In the genomic region with DNA sequence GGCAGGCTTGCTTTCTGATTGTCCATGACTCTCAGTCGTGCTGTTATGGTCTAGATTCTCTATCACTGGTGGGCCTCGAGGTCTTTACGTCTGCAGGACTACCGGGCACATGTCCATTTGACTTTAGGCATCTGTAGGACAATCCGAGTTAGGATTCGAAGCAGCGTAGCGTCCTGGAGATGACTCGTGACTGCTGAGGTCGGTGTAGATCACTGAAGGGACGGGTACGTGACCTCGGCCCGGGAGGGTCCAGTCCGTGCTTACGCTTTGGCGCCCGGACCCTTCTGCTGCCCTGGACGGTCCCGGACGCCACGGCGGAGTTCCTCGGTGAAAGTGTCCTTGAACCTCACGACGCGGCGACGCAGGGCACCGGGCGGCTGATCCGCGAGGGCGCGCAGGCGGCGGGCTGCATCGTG, we compare ENCODE assay signal across 8 mouse cellular contexts. TPM values are rescaled to one million over a fixed set of nuclear protein-coding genes. Genes with fewer than 3 reads are reported as not detected.
DNase-seq lines count a peak whose midpoint lies in the region; ATAC-seq and TF ChIP-seq lines count a peak whose summit lies in the region.

No protein-coding gene starts in this region.

- no peak for ATAC-seq in hindbrain, embryonic 16.5 days
- peak; percentile 78 for ATAC-seq in midbrain, embryonic 16.5 days

- H3K27ac ChIP-seq in gastrocnemius, adult 2 months: peak overlapping the region; percentile 96
- no peak overlapping the region for H3K27ac ChIP-seq in thymus, adult 2 months (ENCODE audit: control insufficient read depth, insufficient read depth, low read length)
- H3K27ac ChIP-seq in hindbrain, embryonic 16.5 days (ENCODE audit: low read depth, low read length): peak overlapping the region; percentile 92
- H3K27ac ChIP-seq in midbrain, embryonic 16.5 days (ENCODE audit: low read length): peak overlapping the region; percentile 89

- intact Hi-C loops in gastrocnemius, adult 2 months (cut with DNase I): loop anchor here (2.0 to 10.0 kb wide), 2 partner anchors 55 to 297 kb away; partner anchors contain the start of genes Fbxo45, Senp5 and Wdr53
- intact Hi-C loops in left cerebral cortex, postnatal 10 days (cut with DNase I): no loop called here

- no peaks in the 10 kb centered on the region for H3K27me3 ChIP-seq in thymus, adult 2 months (ENCODE audit: control insufficient read depth, insufficient read depth, low read length)
- no peaks in the 10 kb centered on the region for H3K27me3 ChIP-seq in hindbrain, embryonic 16.5 days (replicated peaks; ENCODE audit: control insufficient read depth, insufficient read depth, low read length)
- H3K27me3 ChIP-seq in midbrain, embryonic 16.5 days (ENCODE audit: control insufficient read depth, insufficient read depth, low read depth, low read length): no peaks in the 10 kb centered on the region

- TF ChIP-seq POLR2A in thymus, adult 2 months (IDR thresholded peaks at IDR 0.05; ENCODE audit: control insufficient read depth, extremely low read depth, insufficient read depth, low read length, poor library complexity): no peak

- H3K9ac ChIP-seq in hindbrain, embryonic 16.5 days (ENCODE audit: low read depth, low read length): peak overlapping the region; percentile 89
- H3K9ac ChIP-seq in midbrain, embryonic 16.5 days (ENCODE audit: low read depth, low read length): peak overlapping the region; percentile 93

- peak overlapping the region; percentile 95 for H3K4me2 ChIP-seq in hindbrain, embryonic 16.5 days (ENCODE audit: low read length)
- peak overlapping the region; percentile 76 for H3K4me2 ChIP-seq in midbrain, embryonic 16.5 days (ENCODE audit: low read length)

- DNase-seq in gastrocnemius, adult 2 months: no peak
- DNase-seq in gastrocnemius, postnatal 25 days: no peak
- no peak for DNase-seq in thymus, adult 2 months
- DNase-seq in thymus, postnatal 36 days: no peak
- DNase-seq in adrenal gland, postnatal 36 days: no peak
- no peak for DNase-seq in left cerebral cortex, postnatal 10 days (ENCODE audit: extremely low spot score in 1 of 2, low spot score in 2 of 2)

- H3K4me1 ChIP-seq in thymus, adult 2 months (replicated peaks; ENCODE audit: control insufficient read depth, insufficient read depth, low read length): peaks cover 15% of the 10 kb centered on the region
- peaks cover 43% of the 10 kb centered on the region for H3K4me1 ChIP-seq in hindbrain, embryonic 16.5 days (ENCODE audit: control insufficient read depth, insufficient read depth, low read depth, low read length)
- peaks cover 34% of the 10 kb centered on the region for H3K4me1 ChIP-seq in midbrain, embryonic 16.5 days (ENCODE audit: control insufficient read depth, insufficient read depth, low read length)

- TF ChIP-seq CTCF in gastrocnemius, adult 2 months (IDR thresholded peaks at IDR 0.05): no peak
- TF ChIP-seq CTCF in thymus, adult 2 months (IDR thresholded peaks at IDR 0.05; ENCODE audit: borderline replicate concordance, control insufficient read depth, extremely low read depth, insufficient read depth, low read length, poor library complexity): no peak

- H3K36me3 ChIP-seq in thymus, adult 2 months (ENCODE audit: control insufficient read depth, insufficient read depth, low read length): no peaks in the 10 kb centered on the region
- H3K36me3 ChIP-seq in hindbrain, embryonic 16.5 days (ENCODE audit: control insufficient read depth, insufficient read depth, low read length): peaks cover 2% of the 10 kb centered on the region; the same call in 1 of the 2 replicates
- peaks cover 9% of the 10 kb centered on the region for H3K36me3 ChIP-seq in midbrain, embryonic 16.5 days (ENCODE audit: control insufficient read depth, insufficient read depth, low read length)

- under 1% methylated on average over 38 of the region's 38 CpGs for WGBS in thymus, adult 2 months
- under 1% methylated on average over 37 of the region's 38 CpGs for WGBS in hindbrain, embryonic 16.5 days
- WGBS in midbrain, embryonic 16.5 days: under 1% methylated on average over 38 of the region's 38 CpGs

- peak overlapping the region; percentile 98 for H3K4me3 ChIP-seq in gastrocnemius, adult 2 months
- peak overlapping the region; percentile 84 for H3K4me3 ChIP-seq in thymus, adult 2 months (ENCODE audit: control insufficient read depth, insufficient read depth, low read length)
- peak overlapping the region; percentile 81 for H3K4me3 ChIP-seq in hindbrain, embryonic 16.5 days (ENCODE audit: low read length)
- peak overlapping the region; percentile 71 for H3K4me3 ChIP-seq in midbrain, embryonic 16.5 days (ENCODE audit: low read depth, low read length)

- H3K9me3 ChIP-seq in hindbrain, embryonic 16.5 days (ENCODE audit: control insufficient read depth, low read length): no peaks in the 10 kb centered on the region
- H3K9me3 ChIP-seq in midbrain, embryonic 16.5 days (replicated peaks; ENCODE audit: control insufficient read depth, low read length, poor library complexity, severe bottlenecking): no peaks in the 10 kb centered on the region

RNA-seq across cellular contexts. Expression of gene 0610012G03Rik, which starts 0.4 kb away (rescaled TPM):
- total RNA-seq in gastrocnemius, adult 2 months (2021): 10 to 100 TPM; 52.1 to 66.5 TPM
- 10 to 100 TPM; 51.0 to 53.6 TPM for total RNA-seq in gastrocnemius, postnatal 25 days (2021)
- 81.3 and 88.1 TPM in 2 replicates for polyA plus RNA-seq in thymus, adult 2 months (2012; rRNA removed)
- 128 and 132 TPM in 2 replicates for polyA plus RNA-seq in hindbrain, embryonic 16.5 days (2015; fragmentation: Nextera tagmentation; extraction: Ambion mirVana)
- polyA plus RNA-seq in midbrain, embryonic 16.5 days (2015; fragmentation: Nextera tagmentation; extraction: Ambion mirVana): 114 and 117 TPM in 2 replicates
- total RNA-seq in adrenal gland, postnatal 36 days (2021): 10 to 100 TPM; 42.0 to 42.9 TPM
- 10 to 100 TPM; 52.4 to 54.4 TPM for total RNA-seq in left cerebral cortex, postnatal 10 days (2021)

RNA-seq across cellular contexts. Expression of gene Ncbp2, which starts 0.4 kb away (rescaled TPM):
- 10 to 100 TPM; 11.5 to 17.9 TPM for total RNA-seq in gastrocnemius, adult 2 months (2021)
- total RNA-seq in gastrocnemius, postnatal 25 days (2021): 10 to 100 TPM; 14.5 to 15.3 TPM
- polyA plus RNA-seq in thymus, adult 2 months (2012; rRNA removed): 9.7 and 11.3 TPM in 2 replicates
- 91.7 and 95.0 TPM in 2 replicates for polyA plus RNA-seq in hindbrain, embryonic 16.5 days (2015; fragmentation: Nextera tagmentation; extraction: Ambion mirVana)
- 103 and 105 TPM in 2 replicates for polyA plus RNA-seq in midbrain, embryonic 16.5 days (2015; fragmentation: Nextera tagmentation; extraction: Ambion mirVana)
- total RNA-seq in adrenal gland, postnatal 36 days (2021): 10 to 100 TPM; 52.8 to 57.9 TPM
- total RNA-seq in left cerebral cortex, postnatal 10 days (2021): 10 to 100 TPM; 44.8 to 45.9 TPM

RNA-seq across cellular contexts. Expression of gene Pigz, which starts 14.3 kb away (rescaled TPM):
- under 1 TPM; 0.20 to 0.71 TPM for total RNA-seq in gastrocnemius, adult 2 months (2021)
- total RNA-seq in gastrocnemius, postnatal 25 days (2021): 1 to 10 TPM in 1 of 2 experiments, under 1 TPM in 1; 0.87 to 2.3 TPM
- 8.0 and 8.2 TPM in 2 replicates for polyA plus RNA-seq in thymus, adult 2 months (2012; rRNA removed)
- 4.1 and 5.2 TPM in 2 replicates for polyA plus RNA-seq in hindbrain, embryonic 16.5 days (2015; fragmentation: Nextera tagmentation; extraction: Ambion mirVana)
- 2.7 and 3.5 TPM in 2 replicates for polyA plus RNA-seq in midbrain, embryonic 16.5 days (2015; fragmentation: Nextera tagmentation; extraction: Ambion mirVana)
- 1 to 10 TPM in 1 of 2 experiments, under 1 TPM in 1; 0.23 to 1.0 TPM for total RNA-seq in adrenal gland, postnatal 36 days (2021)
- 10 to 100 TPM in 1 of 2 experiments, 1 to 10 TPM in 1; 7.9 to 12.9 TPM for total RNA-seq in left cerebral cortex, postnatal 10 days (2021)

RNA-seq across cellular contexts. Expression of gene Senp5, which starts 55.2 kb away (rescaled TPM):
- total RNA-seq in gastrocnemius, adult 2 months (2021): 10 to 100 TPM; 10.3 to 12.8 TPM
- total RNA-seq in gastrocnemius, postnatal 25 days (2021): 10 to 100 TPM; 11.0 to 11.6 TPM
- 7.6 and 7.9 TPM in 2 replicates for polyA plus RNA-seq in thymus, adult 2 months (2012; rRNA removed)
- polyA plus RNA-seq in hindbrain, embryonic 16.5 days (2015; fragmentation: Nextera tagmentation; extraction: Ambion mirVana): 13.1 and 16.2 TPM in 2 replicates
- 15.3 and 16.7 TPM in 2 replicates for polyA plus RNA-seq in midbrain, embryonic 16.5 days (2015; fragmentation: Nextera tagmentation; extraction: Ambion mirVana)
- total RNA-seq in adrenal gland, postnatal 36 days (2021): 10 to 100 TPM; 21.6 to 25.6 TPM
- total RNA-seq in left cerebral cortex, postnatal 10 days (2021): 10 to 100 TPM; 41.7 to 43.8 TPM
